Mouse (Mus musculus): ENCODE measurements at regions not wholly inside any gene's neighbourhood (a gene's known extent, or its start where the extent isn't known, plus 50 kb on each side); places are given as distances from the start of the nearest gene placed in this dataset.

DNA sequence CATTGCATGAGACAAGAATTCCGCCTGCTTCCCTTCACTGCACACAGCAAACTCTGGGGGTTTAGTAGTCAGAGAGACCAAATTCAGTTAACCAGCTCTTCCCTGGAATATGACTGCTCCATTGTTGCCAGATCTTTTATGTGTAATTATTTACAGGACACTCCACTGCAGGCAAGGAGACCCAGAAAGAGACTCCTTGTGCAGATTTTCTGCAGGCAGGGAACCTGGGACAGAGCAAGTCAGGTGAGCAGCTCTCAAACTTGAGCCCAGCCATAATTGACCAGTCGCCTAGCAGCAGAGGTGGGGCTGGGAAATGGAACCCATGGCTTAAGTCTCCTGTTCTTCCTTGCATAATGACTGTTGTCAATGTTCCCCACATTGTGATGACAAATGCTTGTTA, 324.2 kb downstream of the Ice1 start:
- no peak for TF ChIP-seq MYOG (IDR thresholded peaks at IDR 0.05; ENCODE audit: control insufficient read depth, extremely low read depth, insufficient read length)
- no peak for TF ChIP-seq CEBPB (IDR thresholded peaks at IDR 0.05; ENCODE audit: low read depth)
- TF ChIP-seq MAX (IDR thresholded peaks at IDR 0.05), result no peak
- no peak for TF ChIP-seq MYOD1 (IDR thresholded peaks at IDR 0.05; ENCODE audit: control insufficient read depth, insufficient read length, low read depth)
- no peak for TF ChIP-seq FOSL1 (IDR thresholded peaks at IDR 0.05; ENCODE audit: insufficient read depth, low read length, poor library complexity, severe bottlenecking)
- TF ChIP-seq USF1 (IDR thresholded peaks at IDR 0.05; ENCODE audit: low read depth), result no peak
- no peak for TF ChIP-seq CTCF (IDR thresholded peaks at IDR 0.05; ENCODE audit: control insufficient read depth, insufficient read depth, insufficient read length)
- no peak overlapping the region for H3K4me3 ChIP-seq (ENCODE audit: insufficient read depth, poor library complexity, severe bottlenecking)
- H3K79me3 ChIP-seq (ENCODE audit: low read depth), result no peaks in the 10 kb centered on the region

DNA sequence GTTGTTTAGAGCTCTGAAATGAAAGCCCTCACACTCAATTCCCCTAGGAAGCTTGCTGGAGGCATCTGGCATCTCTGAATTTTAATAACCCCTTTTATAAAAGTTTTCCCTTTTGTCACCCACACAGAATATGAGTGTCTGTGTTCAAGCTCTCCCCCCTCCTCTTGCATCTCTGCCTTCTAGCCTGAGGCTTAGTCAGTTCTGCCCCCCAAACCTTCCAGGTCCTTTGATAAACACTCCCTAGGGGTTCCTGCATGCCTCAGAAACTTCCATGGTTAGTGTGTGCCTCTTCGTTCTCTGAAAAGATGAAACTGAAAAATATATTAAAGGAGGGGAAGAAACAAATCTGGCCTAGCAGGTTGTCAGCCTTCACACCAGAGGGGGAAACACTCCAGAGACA, 313.9 kb downstream of the Ice1 start:
- Histone ChIP-seq H3K4me3 (ENCODE audit: insufficient read depth, poor library complexity, severe bottlenecking) (no peak overlapping the region), H3K36me3 (ENCODE audit: control insufficient read depth, insufficient read depth) (no peaks in the 10 kb centered on the region), H3ac (ENCODE audit: control insufficient read depth, insufficient read length, low read depth) (no peak overlapping the region), H3K27me3 (ENCODE audit: control insufficient read depth, insufficient read depth, insufficient read length) (no peaks in the 10 kb centered on the region), H3K79me3 (ENCODE audit: low read depth) (no peaks in the 10 kb centered on the region), H3K79me2 (ENCODE audit: control insufficient read depth, insufficient read depth) (no peaks in the 10 kb centered on the region)
- TF ChIP-seq CTCF (IDR thresholded peaks at IDR 0.05; ENCODE audit: control insufficient read depth, insufficient read depth, insufficient read length) (no peak), MYOG (IDR thresholded peaks at IDR 0.05; ENCODE audit: control insufficient read depth, extremely low read depth, insufficient read length) (no peak), MAX (IDR thresholded peaks at IDR 0.05) (no peak), FOSL1 (IDR thresholded peaks at IDR 0.05; ENCODE audit: insufficient read depth, low read length, poor library complexity, severe bottlenecking) (no peak), CEBPB (IDR thresholded peaks at IDR 0.05; ENCODE audit: low read depth) (no peak), MYOD1 (IDR thresholded peaks at IDR 0.05; ENCODE audit: control insufficient read depth, insufficient read length, low read depth) (no peak), USF1 (IDR thresholded peaks at IDR 0.05; ENCODE audit: low read depth) (no peak)

More for the DNA sequence above, 324.2 kb downstream of the Ice1 start:
- Histone ChIP-seq H3K36me3 (ENCODE audit: control insufficient read depth, insufficient read depth) (no peaks in the 10 kb centered on the region), H3K79me2 (ENCODE audit: control insufficient read depth, insufficient read depth) (no peaks in the 10 kb centered on the region), H3K27me3 (ENCODE audit: control insufficient read depth, insufficient read depth, insufficient read length) (no peaks in the 10 kb centered on the region), H3ac (ENCODE audit: control insufficient read depth, insufficient read length, low read depth) (no peak overlapping the region)

DNA sequence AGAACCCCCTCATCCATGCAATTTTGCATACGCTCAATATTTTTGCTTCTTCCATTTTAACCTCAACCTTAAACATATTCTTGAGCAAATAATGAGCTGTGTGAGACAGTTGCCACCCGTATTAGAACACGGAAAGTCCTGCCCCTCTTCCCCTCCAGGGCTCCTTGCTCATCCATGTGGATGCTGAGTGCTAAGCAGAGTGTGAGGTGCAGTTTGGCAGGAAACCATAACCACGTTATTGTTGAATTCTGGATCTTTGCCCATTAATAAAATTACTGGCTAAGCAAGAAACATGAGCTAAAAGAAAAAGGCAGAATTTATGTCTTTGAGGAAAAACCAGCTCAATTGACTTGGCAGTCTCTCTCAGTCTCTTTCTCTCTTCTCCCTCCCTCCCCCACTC, 301.4 kb downstream of the Ice1 start:
- H3K79me2 ChIP-seq (ENCODE audit: control insufficient read depth, insufficient read depth), result no peaks in the 10 kb centered on the region
- no peak for TF ChIP-seq MYOG (IDR thresholded peaks at IDR 0.05; ENCODE audit: control insufficient read depth, extremely low read depth, insufficient read length)
- TF ChIP-seq MAX (IDR thresholded peaks at IDR 0.05), result no peak
- no peak for TF ChIP-seq CEBPB (IDR thresholded peaks at IDR 0.05; ENCODE audit: low read depth)
- no peak for TF ChIP-seq USF1 (IDR thresholded peaks at IDR 0.05; ENCODE audit: low read depth)
- no peak for TF ChIP-seq CTCF (IDR thresholded peaks at IDR 0.05; ENCODE audit: control insufficient read depth, insufficient read depth, insufficient read length)
- no peak for TF ChIP-seq FOSL1 (IDR thresholded peaks at IDR 0.05; ENCODE audit: insufficient read depth, low read length, poor library complexity, severe bottlenecking)
- TF ChIP-seq MYOD1 (IDR thresholded peaks at IDR 0.05; ENCODE audit: control insufficient read depth, insufficient read length, low read depth), result no peak
- no peaks in the 10 kb centered on the region for H3K79me3 ChIP-seq (ENCODE audit: low read depth)
- H3K4me3 ChIP-seq (ENCODE audit: insufficient read depth, poor library complexity, severe bottlenecking), result no peak overlapping the region
- H3ac ChIP-seq (ENCODE audit: control insufficient read depth, insufficient read length, low read depth), result no peak overlapping the region
- no peaks in the 10 kb centered on the region for H3K36me3 ChIP-seq (ENCODE audit: control insufficient read depth, insufficient read depth)
- H3K27me3 ChIP-seq (ENCODE audit: control insufficient read depth, insufficient read depth, insufficient read length), result no peaks in the 10 kb centered on the region

DNA sequence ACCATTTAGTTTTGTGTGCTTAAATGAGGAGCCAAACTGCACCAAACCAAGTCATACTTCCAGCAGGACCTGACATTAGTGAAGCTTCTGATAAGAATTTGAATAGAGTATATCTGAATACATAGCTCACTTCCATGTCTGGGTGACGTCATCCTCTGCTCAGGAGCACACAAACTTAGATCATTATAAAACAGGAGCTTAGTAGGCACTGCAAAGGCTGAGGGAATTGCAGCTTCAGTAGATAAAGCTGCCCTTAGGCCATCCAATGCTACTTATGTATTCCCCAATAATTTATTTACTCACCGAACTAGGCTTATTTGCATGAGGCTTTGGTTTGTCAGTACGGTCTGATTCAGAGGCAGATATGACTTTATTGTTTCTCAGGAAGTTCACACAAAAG, 297.0 kb downstream of the Ice1 start:
- TF ChIP-seq MYOG (IDR thresholded peaks at IDR 0.05; ENCODE audit: control insufficient read depth, extremely low read depth, insufficient read length), result no peak
- no peak for TF ChIP-seq CTCF (IDR thresholded peaks at IDR 0.05; ENCODE audit: control insufficient read depth, insufficient read depth, insufficient read length)
- no peak for TF ChIP-seq USF1 (IDR thresholded peaks at IDR 0.05; ENCODE audit: low read depth)
- no peak for TF ChIP-seq CEBPB (IDR thresholded peaks at IDR 0.05; ENCODE audit: low read depth)
- TF ChIP-seq FOSL1 (IDR thresholded peaks at IDR 0.05; ENCODE audit: insufficient read depth, low read length, poor library complexity, severe bottlenecking), result no peak
- no peak for TF ChIP-seq MYOD1 (IDR thresholded peaks at IDR 0.05; ENCODE audit: control insufficient read depth, insufficient read length, low read depth)
- no peak for TF ChIP-seq MAX (IDR thresholded peaks at IDR 0.05)
- Histone ChIP-seq H3K4me3 (ENCODE audit: insufficient read depth, poor library complexity, severe bottlenecking) (no peak overlapping the region), H3K79me2 (ENCODE audit: control insufficient read depth, insufficient read depth) (no peaks in the 10 kb centered on the region), H3ac (ENCODE audit: control insufficient read depth, insufficient read length, low read depth) (no peak overlapping the region), H3K27me3 (ENCODE audit: control insufficient read depth, insufficient read depth, insufficient read length) (no peaks in the 10 kb centered on the region), H3K36me3 (ENCODE audit: control insufficient read depth, insufficient read depth) (no peaks in the 10 kb centered on the region), H3K79me3 (ENCODE audit: low read depth) (no peaks in the 10 kb centered on the region)

DNA sequence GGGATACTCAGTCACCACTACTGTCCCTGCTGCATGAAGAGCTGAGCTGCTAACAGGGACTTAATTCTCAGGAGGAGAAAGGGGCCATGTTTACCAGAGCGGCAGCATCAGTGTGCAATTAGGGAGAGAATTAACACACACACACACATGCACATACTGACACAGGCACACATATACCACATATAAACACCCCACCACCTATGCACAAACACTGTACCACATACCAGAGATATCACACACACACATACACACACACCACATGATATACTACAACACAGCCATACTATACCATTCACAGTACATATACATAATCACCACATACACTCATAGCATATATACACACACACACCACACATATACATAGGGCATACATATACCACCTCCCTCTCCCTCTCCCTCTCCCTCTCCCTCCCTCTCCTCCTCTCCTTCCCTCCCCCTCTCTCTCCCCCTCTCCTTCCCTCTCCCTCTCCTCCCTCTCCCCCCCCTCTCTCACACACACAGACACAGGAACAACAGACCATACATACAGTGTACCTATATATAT, 294.2 kb downstream of the Ice1 start:
- H3K36me3 ChIP-seq (ENCODE audit: control insufficient read depth, insufficient read depth), result no peaks in the 10 kb centered on the region
- no peak overlapping the region for H3K4me3 ChIP-seq (ENCODE audit: insufficient read depth, poor library complexity, severe bottlenecking)
- H3K79me2 ChIP-seq (ENCODE audit: control insufficient read depth, insufficient read depth), result no peaks in the 10 kb centered on the region
- TF ChIP-seq MYOD1 (IDR thresholded peaks at IDR 0.05; ENCODE audit: control insufficient read depth, insufficient read length, low read depth), result no peak
- no peak for TF ChIP-seq CTCF (IDR thresholded peaks at IDR 0.05; ENCODE audit: control insufficient read depth, insufficient read depth, insufficient read length)
- no peak for TF ChIP-seq MAX (IDR thresholded peaks at IDR 0.05)
- no peak for TF ChIP-seq USF1 (IDR thresholded peaks at IDR 0.05; ENCODE audit: low read depth)
- no peak for TF ChIP-seq FOSL1 (IDR thresholded peaks at IDR 0.05; ENCODE audit: insufficient read depth, low read length, poor library complexity, severe bottlenecking)
- no peaks in the 10 kb centered on the region for H3K27me3 ChIP-seq (ENCODE audit: control insufficient read depth, insufficient read depth, insufficient read length)
- H3ac ChIP-seq (ENCODE audit: control insufficient read depth, insufficient read length, low read depth), result no peak overlapping the region
- no peaks in the 10 kb centered on the region for H3K79me3 ChIP-seq (ENCODE audit: low read depth)

DNA sequence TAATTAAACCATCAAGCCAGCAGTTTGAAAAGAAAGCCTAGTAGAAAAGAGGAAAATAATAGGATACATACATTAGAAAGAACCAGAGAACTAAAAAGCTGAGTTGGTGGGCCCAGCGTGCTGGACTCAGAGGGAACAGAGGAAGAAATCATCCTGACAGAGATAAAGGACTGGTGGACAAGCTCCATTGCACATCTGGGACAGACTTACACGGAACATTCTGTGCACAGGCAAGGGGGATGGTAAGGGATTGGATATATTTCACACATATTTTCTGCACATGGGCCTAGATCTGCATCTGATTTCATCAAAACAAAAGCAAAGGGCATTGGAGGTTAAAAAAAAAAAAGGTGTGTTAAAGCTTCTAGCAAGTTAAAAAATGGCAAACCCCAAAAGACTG, 293.5 kb downstream of the Ice1 start:
- TF ChIP-seq MAX (IDR thresholded peaks at IDR 0.05) (no peak), CTCF (IDR thresholded peaks at IDR 0.05; ENCODE audit: control insufficient read depth, insufficient read depth, insufficient read length) (no peak), FOSL1 (IDR thresholded peaks at IDR 0.05; ENCODE audit: insufficient read depth, low read length, poor library complexity, severe bottlenecking) (no peak), MYOG (IDR thresholded peaks at IDR 0.05; ENCODE audit: control insufficient read depth, extremely low read depth, insufficient read length) (no peak), USF1 (IDR thresholded peaks at IDR 0.05; ENCODE audit: low read depth) (no peak), MYOD1 (IDR thresholded peaks at IDR 0.05; ENCODE audit: control insufficient read depth, insufficient read length, low read depth) (no peak), CEBPB (IDR thresholded peaks at IDR 0.05; ENCODE audit: low read depth) (no peak)
- H3ac ChIP-seq (ENCODE audit: control insufficient read depth, insufficient read length, low read depth), result no peak overlapping the region

More for the DNA sequence above, 293.5 kb downstream of the Ice1 start:
- Histone ChIP-seq H3K36me3 (ENCODE audit: control insufficient read depth, insufficient read depth) (no peaks in the 10 kb centered on the region), H3K79me2 (ENCODE audit: control insufficient read depth, insufficient read depth) (no peaks in the 10 kb centered on the region), H3K27me3 (ENCODE audit: control insufficient read depth, insufficient read depth, insufficient read length) (no peaks in the 10 kb centered on the region), H3K79me3 (ENCODE audit: low read depth) (no peaks in the 10 kb centered on the region), H3K4me3 (ENCODE audit: insufficient read depth, poor library complexity, severe bottlenecking) (no peak overlapping the region)
